Mouse (Mus musculus): ENCODE measurements around the gene Uck1. TPM values are rescaled to one million over a fixed set of nuclear protein-coding genes. Genes with fewer than 3 reads are reported as not detected.

The Uck1 gene
- polyA plus RNA-seq, 3 experiments from 2014 or later, result 33.2 to 37.9 (median 36.2) TPM

DNA sequence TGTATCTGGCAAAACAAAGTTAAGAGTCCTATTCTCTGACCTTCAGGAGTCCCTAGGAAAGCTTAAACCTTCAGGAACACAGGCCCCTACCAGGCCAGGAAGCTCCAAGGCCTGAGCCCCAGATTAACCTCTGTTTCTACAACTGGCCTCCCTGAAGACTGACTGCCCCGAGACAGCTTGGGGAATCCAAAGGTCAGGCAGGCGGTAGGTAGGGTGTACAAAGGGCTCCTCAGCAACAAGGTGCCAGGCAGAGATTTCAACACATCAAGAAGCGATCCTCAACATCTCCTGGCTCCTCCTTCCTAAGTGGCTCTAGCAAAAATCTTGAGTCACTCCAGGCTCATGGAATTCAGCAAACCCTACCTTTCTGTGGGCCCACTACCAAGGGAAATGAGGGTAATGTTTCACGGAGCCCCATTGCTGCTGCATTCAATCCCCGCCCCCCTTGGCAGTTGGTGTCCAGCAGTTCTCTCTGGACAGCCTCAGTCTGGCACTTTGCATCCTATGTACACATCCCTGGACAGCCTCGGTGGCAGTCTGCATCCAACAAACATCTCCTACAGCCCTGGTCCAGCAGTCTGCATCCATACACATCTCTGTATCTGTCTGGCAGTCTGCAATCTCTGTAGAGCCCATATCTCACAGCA is 949 bp downstream of the Uck1 start:
- no peak for ATAC-seq

DNA sequence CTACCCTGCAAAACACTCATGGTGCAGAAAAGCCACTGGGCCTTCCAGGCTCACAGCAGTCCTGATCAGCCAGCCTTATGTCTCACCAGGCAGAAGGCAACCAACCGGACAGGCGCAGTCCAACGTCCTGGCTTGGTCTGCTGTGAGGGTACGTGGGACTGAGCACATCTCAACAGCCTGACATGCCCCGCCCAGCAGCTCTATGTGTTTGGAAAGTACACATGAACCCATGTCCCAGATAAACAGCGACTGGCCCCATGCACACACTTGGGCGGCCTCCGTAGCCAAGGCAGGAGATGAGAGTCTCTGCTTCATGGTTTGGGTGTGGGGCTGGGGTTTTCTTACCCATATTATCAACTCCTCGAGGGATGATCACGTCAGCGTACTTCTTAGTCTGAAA is 3.7 kb downstream of the Uck1 start:
- no peak for ATAC-seq

DNA sequence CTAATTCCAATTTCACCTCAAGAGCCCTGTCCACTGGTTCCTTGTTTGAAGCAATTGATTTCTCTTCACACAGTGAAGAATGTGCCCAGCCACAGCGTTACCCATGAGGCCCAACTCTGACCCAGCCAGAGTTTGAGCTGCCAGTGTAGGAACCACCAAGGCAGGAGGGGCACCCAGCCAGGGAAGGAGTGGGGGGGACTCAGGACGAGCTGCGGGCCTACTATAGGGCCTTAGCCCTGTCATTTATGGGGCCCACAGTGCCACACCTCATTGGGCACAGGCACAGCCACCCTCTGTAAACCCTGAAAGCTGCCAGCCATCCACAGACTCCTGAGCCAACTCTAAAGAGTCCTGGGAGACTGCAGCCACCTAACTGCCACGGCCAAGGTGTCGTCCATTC is 5.4 kb downstream of the Uck1 start:
- ATAC-seq, result no peak

DNA sequence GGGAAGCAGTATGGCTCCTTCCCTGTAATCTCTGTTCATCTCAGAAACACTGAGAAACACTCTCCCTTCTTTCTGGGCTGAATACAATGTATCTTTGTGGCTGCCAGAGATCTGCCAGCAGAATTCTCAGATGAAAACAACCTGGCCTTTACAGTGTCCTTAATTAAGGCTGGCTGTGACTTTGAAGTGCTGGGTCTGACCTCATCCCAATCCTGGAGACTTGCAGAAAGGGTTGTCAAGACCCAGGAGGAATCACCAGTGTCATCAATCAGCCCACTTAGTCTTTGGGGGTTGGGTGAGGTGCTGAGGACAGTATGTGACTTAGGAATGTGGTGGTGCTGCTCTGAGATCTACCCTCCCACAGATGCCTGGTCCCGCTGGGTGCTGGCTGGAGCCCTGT is 6.6 kb downstream of the Uck1 start:
- ATAC-seq, result no peak

DNA sequence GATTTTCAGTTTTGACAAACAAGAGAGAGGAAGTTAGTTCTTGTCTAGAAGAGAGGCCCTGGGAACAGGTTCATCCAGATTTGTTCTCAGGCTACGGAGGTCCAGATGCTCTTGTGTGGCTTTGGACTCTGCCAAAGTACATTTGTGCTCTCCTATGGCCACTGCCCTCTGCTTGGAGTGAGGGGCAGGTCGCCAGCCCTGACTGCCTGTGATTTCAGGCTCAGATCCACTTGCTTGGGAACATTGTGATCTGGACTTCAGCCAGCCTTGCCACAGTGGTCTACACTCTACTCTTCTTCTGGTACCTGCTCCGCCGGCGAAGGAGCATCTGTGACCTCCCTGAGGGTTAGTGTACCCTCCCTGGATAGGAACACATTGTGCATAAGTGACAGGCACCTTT is 7.3 kb downstream of the Uck1 start:
- ATAC-seq, result no peak

DNA sequence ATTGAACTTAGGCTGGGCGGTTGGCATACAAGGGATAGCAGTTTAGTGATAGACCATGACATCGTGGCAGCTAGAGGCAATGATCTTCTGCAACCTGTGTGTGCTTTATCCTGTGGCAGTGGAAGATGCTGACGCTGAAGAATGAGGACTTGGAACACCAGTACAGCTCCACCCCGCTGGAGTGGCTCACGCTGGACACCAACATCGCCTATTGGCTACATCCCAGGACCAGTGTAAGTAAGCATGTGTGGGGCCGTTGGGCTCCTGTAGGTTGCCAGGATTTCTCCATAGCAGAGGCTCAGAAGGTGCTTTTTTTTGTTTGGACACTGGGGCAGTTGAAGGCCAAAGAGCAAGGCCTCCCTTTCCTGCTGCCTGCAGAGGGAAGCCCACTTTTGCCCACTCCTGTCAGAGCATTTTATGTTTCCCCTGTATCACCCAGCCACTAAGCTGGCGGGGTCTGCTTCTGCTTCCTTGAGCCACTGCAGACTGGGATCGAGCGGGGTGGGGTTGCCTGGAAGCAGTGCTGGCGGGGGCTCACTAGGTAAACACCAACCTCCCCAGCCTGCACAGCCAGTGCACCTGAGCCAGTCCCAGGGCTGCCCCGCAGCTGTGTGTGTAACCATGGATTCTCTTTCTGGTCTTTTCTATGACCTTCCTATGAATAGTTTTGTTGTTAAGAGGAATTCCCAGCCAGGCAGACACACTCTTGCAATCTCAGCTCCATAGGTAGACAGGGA is 8.0 kb downstream of the Uck1 start:
- ATAC-seq, result no peak

DNA sequence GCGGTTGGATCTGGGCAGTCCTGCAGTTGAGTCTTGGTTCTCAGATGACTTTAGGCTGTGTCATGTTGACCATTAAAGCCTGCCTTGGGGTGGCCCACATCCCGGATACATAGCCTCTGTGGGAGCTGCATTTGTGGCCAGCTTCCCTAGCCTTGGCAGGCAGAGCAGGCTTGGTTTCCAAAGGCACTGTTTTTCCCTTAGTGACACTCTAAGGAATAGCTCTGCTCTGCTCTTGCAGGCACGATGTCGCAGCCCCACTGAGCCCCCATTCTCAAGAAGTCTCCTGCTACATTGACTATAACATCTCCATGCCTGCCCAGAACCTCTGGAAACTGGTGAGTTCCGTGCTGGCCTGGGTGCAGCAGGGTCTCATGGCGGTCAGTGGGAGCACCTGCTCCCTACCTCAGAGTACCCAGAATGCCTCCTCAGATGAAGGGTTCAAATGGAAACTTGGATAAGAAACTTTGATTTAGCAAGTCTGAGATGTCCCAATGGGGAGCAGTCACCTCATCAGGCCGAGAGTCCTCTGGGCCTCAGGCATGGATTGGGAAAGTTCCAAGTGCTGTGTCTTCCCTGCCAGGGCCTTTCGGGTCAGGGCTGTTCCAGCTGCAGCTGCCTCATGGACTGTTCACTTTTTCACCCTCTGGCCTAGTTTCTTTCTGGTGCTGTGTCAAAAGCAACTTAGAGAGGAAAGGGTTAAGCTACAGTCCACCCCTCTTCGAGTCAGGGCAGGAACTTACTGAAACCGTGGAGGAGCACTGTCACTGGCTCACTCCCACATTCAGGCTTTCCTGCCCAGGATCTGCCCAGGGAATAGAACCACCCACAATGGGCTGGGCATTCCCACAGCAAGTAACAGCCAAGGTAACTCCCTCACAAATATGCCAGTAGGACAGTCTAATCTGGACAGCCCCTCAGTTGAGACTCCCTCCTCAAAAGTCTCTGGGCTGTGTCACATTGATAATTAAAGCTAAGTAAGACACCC is 11.3 kb downstream of the Uck1 start:
- ATAC-seq, result no peak

DNA sequence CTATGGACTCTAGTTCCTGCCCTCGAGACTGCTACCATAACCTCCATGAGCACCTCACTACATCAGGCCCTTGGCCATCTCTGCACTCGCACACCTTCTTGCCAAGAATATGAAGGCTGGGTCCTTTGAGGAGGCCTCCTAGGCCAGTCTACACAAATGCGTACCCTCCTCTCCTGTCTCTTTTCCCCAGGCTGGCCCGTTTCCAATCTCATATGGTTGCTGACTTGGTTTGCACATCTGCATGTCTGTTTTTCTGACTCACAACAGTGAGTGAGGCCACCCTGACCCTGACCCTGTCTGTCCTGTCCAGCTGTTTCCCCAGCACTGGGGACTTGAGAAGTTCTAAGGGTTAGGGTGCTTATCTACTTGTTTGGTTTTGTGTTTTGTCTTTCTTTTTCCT is 13.2 kb downstream of the Uck1 start:
- no peak for ATAC-seq

DNA sequence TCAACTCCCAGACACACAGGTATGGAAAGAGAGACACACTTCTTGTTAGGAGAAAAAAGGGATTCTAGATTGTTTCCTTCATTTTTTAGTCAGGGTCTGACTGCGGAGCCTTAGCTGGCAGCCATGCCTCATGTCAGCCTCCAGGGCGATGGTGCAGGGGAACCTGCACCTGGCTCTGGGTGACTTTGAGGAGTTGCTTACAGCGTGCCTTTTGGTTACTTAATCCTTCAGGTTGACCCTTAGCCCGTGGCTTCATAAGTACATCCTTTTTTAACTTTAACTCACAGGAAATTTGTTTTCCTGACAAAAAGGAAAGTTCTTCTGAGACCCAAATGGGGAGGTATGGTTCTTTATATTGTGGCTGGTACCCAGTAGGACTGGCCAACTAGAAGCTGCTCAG is 17.0 kb downstream of the Uck1 start:
- ATAC-seq, result no peak

DNA sequence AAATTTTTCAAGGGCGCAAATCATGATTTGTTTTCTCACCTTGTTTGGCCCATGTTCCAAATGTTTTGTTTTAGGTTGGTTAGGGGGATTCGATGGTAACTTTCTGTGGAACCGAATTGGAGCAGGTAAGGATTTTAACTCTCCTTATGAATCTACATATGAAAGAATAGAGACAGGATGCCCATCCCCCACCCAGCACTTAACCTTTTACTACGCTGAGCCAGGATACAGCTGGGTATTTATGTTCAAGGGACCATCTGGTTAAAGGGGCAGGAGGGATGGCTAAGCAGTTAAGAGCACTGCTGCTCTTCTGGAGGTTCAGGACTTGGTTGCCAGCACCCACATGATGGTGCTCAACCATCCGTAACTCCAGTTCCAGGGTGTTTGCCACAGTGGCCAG is 19.4 kb downstream of the Uck1 start:
- no peak for ATAC-seq

DNA sequence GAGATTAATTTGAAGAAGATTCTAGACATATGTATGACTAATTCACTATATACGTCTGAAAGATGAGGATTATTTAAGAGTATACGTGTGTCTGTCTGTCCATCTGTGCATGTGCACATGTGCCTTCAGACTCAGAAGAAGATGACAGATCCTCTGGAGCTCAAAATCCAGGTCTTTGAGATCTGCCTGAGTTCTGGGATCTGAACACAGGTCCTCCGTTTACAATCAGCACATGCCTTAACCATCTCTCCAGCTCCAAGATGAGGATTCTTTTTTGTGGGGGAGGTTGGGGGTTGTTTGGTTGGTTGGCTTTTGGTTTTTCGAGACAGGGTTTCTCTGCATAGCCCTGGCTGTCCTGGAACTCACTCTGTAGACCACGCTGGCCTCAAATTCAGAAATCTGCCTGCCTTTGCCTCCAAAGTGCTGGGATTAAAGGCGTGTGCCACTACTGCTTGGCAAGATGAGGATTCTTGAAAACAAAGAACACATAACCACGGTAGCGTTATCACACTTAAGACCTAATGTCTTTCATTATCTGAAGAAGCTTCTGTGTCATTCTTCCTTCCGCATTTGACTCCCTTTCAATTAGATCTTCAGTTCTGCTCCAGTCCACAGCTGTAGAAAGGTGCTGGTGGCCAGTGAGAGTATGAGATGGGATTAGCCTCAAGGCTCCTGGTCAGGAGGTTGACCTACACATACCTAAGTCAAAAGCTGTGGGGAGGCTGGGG is 21.1 kb downstream of the Uck1 start:
- no peak for ATAC-seq

DNA sequence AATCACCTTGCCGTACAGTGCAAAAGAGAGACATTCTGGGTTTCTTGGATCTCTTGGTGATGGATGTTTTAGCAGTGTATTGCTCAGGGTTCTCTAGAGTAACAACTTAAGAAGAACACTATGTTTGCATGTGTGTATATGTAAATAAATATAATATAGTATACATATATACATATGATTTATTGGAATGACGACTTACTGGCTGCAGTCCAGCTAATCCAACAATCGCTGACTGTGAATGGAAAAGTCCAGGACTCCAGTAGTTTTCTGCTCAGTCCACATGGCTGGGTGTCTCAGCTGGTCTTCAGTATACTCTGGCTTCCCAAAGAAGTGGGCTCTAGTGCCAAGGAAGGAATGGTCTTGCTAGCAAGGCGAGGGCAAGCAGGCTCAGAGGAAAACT is 22.4 kb downstream of the Uck1 start:
- ATAC-seq, result no peak

DNA sequence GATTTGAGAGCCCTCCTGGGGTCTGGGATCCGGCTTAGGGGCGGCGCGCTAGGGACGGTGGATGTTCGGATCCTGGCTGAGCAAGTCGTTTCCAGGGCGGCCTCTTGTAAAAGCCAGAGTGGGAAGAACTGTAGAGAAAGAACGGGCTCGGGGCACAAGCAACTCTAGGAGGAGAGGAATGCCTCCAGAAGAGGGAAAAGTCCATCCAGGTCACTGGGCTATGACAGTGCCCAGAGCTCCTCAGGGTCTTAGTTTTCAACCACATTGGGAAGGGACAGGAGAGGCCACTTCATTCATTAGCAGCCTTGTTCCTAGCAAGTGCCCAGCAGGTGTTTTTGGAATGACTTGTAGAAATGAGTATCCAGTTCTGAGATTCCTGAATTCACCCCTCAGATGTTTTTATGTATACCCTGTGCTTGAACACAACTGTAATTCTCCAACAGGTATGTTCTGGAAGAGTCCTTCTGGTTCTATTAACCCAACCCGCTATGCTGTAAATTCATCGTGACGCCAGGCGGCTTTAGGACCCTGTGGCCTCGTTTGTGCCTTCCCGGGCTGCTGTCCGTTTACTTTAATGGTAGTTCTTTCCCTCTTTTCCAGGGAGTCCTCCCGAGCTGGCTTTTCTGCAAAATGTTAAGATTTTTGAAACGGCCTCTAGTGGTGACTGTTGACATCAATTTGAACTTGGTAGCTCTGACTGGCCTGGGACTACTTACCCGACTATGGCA is 23.0 kb downstream of the Uck1 start:
- peak; percentile 42 for ATAC-seq

DNA sequence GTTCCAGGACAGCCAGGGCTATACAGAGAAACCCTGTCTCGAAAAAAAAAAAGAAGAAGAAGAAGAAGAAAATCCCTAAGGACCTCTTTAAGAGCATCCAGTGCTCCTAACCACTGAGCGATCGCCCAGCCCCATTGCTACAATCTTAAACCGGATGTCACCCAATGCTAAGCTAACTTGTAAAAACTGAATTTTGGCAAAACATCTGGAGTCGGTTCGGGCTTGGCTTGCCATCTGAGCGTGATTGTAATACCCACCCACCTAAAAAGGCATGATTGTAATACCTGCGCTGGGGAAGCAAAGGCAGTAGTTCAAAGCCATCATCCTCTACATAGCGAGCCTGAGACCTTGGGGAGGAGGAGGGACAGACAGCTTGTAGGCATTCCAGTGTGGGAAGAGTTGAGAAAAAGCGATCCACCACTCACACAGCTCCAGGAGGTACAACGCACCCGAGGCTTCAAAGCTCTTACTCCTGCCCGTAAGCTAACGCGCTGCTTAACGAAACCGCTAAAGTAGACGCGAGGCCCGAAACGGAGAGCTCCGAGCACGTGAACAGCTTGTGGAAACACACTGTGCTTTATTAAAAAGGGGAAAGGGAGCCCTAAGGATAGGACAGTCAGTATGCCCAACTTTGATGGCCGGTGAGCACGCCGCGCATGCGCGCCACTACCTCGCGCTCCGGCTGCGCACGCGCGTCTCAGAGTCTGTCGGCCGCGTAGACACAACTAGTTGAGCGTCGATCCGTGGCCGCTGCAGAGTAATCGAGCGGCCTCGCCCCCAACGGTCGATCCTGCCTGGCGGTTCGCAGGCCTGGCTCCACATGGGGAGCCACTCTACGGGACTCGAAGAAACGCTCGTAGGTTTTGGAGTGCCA is 23.8 kb downstream of the Uck1 start, which contains the start of gene Pomt1:
Gene Pomt1 (plus strand): TSS at position 705 of the 874 bp plus-strand sequence.
- ATAC-seq, result peak; percentile 74

DNA sequence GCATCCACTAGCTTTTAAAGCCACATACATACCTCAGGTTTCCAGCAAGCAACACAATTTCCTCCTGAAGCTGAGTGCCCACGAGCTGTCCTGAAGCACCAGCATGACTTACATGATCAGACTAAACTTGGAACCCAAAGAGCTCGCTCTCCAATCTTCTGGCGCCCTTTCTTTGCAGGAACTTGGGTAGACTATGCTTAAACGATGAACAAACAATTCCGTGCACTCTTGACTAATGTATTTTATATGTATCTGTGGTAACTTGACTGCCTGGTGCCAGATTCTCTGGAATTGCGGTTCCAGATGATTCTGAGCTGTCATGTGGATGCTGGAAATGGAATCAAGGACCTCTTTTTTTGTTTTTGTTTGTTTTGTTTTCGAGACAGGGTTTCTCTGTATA is 24.5 kb downstream of the Uck1 start:
- no peak for ATAC-seq

DNA sequence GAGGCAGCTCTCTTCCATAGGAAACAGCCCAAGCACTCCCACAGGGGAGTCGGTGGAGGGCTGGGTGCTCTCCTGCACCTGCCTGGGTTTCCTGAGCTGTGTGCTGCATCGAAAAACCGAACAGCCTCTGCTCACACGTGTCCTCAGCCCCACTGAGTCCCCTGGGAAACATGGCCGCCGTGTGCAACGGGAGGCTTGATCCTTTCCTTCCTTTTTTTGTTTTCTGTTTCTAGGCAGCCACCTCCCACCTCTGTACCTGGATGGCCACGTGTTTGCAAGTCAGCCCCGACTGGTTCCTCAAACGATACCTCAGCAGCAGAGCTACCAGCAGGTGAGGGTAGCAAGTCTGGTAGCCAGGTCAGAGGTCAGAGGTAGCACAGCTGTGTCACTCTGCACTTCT is 37.9 kb downstream of the Uck1 start:
- no peak for ATAC-seq

DNA sequence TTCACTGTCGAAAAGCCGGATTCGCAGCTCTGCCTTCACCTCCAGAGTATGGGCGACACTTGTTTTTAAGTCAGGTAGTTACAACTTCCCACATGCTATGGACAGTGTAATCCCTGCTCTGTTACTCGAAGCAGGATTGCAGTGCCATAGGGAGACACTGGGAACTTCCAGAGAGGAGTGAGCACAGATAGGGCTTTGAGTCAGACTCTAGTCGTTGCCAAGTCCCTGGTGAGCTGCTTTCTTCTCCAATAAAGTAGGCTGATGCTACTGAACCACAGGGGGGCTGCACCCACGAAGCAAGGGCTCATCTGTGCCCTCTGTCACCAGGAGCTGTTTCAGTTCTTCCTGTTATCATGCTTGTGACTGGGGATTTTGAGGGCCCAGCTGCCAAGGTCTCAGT is 38.4 kb downstream of the Uck1 start:
- ATAC-seq, result no peak

DNA sequence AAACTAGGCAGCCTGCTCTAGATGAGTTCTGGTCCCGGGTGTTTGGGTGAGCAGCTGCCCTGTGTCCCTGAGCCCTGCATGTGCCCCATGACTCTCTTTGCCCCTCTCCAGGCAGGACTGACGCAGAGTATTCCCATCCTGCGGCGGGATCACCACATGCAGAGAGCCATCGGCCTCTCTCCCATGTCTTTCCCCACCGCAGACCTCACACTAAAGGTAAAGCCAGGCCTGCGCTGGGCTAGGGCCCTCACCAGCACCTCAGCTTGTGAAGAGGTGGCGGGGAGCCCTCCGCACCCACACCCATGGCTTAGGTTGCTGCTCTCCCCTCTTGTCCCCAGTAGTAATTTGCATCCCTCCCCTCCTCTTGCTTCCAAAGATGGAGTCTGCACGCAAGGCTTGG is 39.0 kb downstream of the Uck1 start:
- ATAC-seq, result no peak

DNA sequence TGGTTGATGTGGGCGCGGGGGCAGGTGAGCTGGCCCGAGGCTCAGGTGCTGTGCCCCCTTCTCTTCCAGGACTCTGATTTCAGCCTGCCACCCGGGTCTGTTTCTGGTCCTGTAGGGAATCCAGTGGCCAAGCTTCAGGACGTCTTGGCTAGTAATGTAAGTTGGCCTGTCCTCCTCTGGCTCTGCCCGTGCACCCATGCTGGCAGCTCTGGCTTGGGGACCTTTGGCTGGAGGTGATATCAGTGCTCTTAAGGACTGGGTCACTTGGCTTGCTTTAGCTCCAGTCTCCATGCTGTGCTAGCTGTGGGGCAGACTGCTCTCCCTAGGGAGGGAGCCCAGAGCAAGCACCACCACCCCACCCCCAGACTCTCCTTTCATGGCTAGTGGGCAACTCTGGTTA is 39.9 kb downstream of the Uck1 start:
- no peak for ATAC-seq

DNA sequence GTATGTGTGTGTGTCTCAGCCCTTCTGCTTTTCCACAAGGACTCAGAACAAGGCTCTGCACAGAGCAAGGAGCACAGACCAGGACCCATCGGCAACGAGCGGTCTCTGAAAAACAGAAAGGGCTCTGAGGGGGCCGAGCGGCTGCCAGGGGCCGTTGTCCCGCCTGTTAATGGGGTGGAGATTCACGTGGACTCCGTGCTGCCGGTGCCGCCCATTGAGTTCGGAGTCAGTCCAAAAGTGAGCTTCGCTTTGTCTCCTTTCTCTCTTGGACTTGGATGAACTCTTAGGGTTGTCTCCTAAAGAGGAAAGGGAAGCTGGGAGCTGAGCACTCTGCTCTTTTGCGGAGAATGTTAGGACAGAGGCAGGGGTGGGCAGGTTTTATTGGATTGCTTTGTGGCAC is 40.5 kb downstream of the Uck1 start:
- no peak for ATAC-seq
